Mouse (Mus musculus) MEL (cell line): ENCODE results near the gene Clock. TPM values are rescaled to one million over a fixed set of nuclear protein-coding genes. Genes with fewer than 3 reads are reported as not detected.

Source experiments
- DNase-seq: peaks from one replicate; pipeline ENCODE4 v3.0.0; 2011; ENCODE audit warnings: low read depth, low spot score
- H3K27ac ChIP-seq: 2 replicates; pipeline ENCODE4 v1.5.1; 2012; ENCODE audit warnings: low read depth, mild to moderate bottlenecking, control low read depth, low read length, moderate library complexity; ENCODE audit not compliant: control insufficient read depth
- H3K27me3 ChIP-seq, 2 experiments: fragments of 150-350 bp in 1 of 2; sonication (generic) in 1 of 2; 2 replicates each; pipeline ENCODE4 v1.6.1; 2012; ENCODE audit warnings: low read length in 2 of 2, mild to moderate bottlenecking in 2 of 2, improper control_type of control experiment in 1 of 2, moderate library complexity in 1 of 2; ENCODE audit not compliant: insufficient read depth in 2 of 2, control insufficient read depth in 1 of 2
- H3K36me3 ChIP-seq, 2 experiments: 2 replicates each; pipeline ENCODE4 v1.6.1; 2012 to 2014; ENCODE audit warnings: low read length in 2 of 2, improper control_type of control experiment in 1 of 2, inconsistent platforms in 1 of 2, mild to moderate bottlenecking in 1 of 2; ENCODE audit not compliant: insufficient read depth in 2 of 2, control insufficient read depth in 1 of 2
- H3K4me1 ChIP-seq, 2 experiments: fragments of 150-350 bp in 1 of 2; sonication (generic) in 1 of 2; 2 replicates each; pipeline ENCODE4 v1.6.1; 2012; ENCODE audit warnings: low read length in 2 of 2, improper control_type of control experiment in 1 of 2, mild to moderate bottlenecking in 1 of 2; ENCODE audit not compliant: insufficient read depth in 2 of 2, control insufficient read depth in 1 of 2
- H3K4me3 ChIP-seq, 2 experiments: fragments of 150-350 bp in 1 of 2; sonication (generic) in 1 of 2; 2 replicates each; pipeline ENCODE4 v1.5.1; 2012; ENCODE audit warnings: low read depth in 2 of 2, low read length in 2 of 2, mild to moderate bottlenecking in 2 of 2, moderate library complexity in 2 of 2, control low read depth in 1 of 2, improper control_type of control experiment in 1 of 2; ENCODE audit not compliant: control insufficient read depth in 1 of 2, insufficient read depth in 1 of 2
- H3K79me2 ChIP-seq: 2 replicates; pipeline ENCODE4 v1.6.1; 2012; ENCODE audit warnings: mild to moderate bottlenecking, low read length, moderate library complexity; ENCODE audit not compliant: control insufficient read depth, poor library complexity, insufficient read depth
- H3K9ac ChIP-seq: 2 replicates; pipeline ENCODE4 v1.6.1; 2012; ENCODE audit warnings: low read depth, mild to moderate bottlenecking, control low read depth, low read length, moderate library complexity; ENCODE audit not compliant: control insufficient read depth, poor library complexity, severe bottlenecking
- H3K9me3 ChIP-seq: fragments of 150-350 bp; sonication (generic); replicated peaks from 2 replicates; pipeline ENCODE4 v1.6.1; 2012; ENCODE audit warnings: mild to moderate bottlenecking, low read length, improper control_type of control experiment, moderate library complexity; ENCODE audit not compliant: insufficient read depth
- BHLHE40 ChIP-seq: IDR thresholded peaks from 2 replicates; pipeline ENCODE4 v1.6.1; 2012; ENCODE audit warnings: low read depth, mild to moderate bottlenecking, inconsistent platforms, low read length, improper control_type of control experiment, borderline replicate concordance
- CHD1 ChIP-seq: IDR thresholded peaks from 2 replicates; pipeline ENCODE4 v1.6.1; 2012; ENCODE audit warnings: low read depth, mild to moderate bottlenecking, inconsistent platforms, low read length, improper control_type of control experiment
- CTCF ChIP-seq, 3 experiments: IDR thresholded peaks in 2 of 3; conservative IDR thresholded peaks in 1 of 3; 2 replicates each; pipeline ENCODE4 v1.5.1; 2011 to 2012; ENCODE audit warnings: low read length in 3 of 3, low read depth in 2 of 3, mild to moderate bottlenecking in 2 of 3, improper control_type of control experiment in 1 of 3, inconsistent platforms in 1 of 3, mixed read lengths in 1 of 3, moderate library complexity in 1 of 3; ENCODE audit not compliant: control insufficient read depth in 1 of 3, insufficient read depth in 1 of 3, poor library complexity in 1 of 3, severe bottlenecking in 1 of 3
- ELF1 ChIP-seq: IDR thresholded peaks from 2 replicates; pipeline ENCODE4 v1.6.1; 2014; ENCODE audit warnings: low read depth, mild to moderate bottlenecking, inconsistent platforms, low read length, improper control_type of control experiment, moderate library complexity
- ETS1 ChIP-seq: IDR thresholded peaks from 2 replicates; pipeline ENCODE4 v1.6.1; 2012; ENCODE audit warnings: low read depth, mild to moderate bottlenecking, inconsistent platforms, low read length, improper control_type of control experiment, moderate library complexity
- JUND ChIP-seq: IDR thresholded peaks from 2 replicates; pipeline ENCODE4 v1.6.1; 2011; ENCODE audit warnings: low read depth, mild to moderate bottlenecking, improper control_type of control experiment, low read length
- MAZ ChIP-seq: IDR thresholded peaks from 2 replicates; pipeline ENCODE4 v1.6.1; 2012; ENCODE audit warnings: low read depth, mild to moderate bottlenecking, inconsistent platforms, low read length, improper control_type of control experiment
- MXI1 ChIP-seq: IDR thresholded peaks from 2 replicates; pipeline ENCODE4 v1.6.1; 2011; ENCODE audit warnings: mild to moderate bottlenecking, low read depth, low read length, improper control_type of control experiment
- MYB ChIP-seq: IDR thresholded peaks from 2 replicates; pipeline ENCODE4 v1.6.1; 2011; ENCODE audit warnings: mild to moderate bottlenecking, low read depth, low read length, improper control_type of control experiment
- NELFE ChIP-seq: IDR thresholded peaks from 2 replicates; pipeline ENCODE4 v1.6.1; 2011; ENCODE audit warnings: low read depth, low read length, improper control_type of control experiment
- NRF1 ChIP-seq: IDR thresholded peaks from 2 replicates; pipeline ENCODE4 v1.6.1; 2014; ENCODE audit warnings: low read depth, mild to moderate bottlenecking, inconsistent platforms, low read length, improper control_type of control experiment, moderate library complexity; ENCODE audit not compliant: poor library complexity, insufficient read depth, severe bottlenecking
- POLR2AphosphoS2 ChIP-seq: IDR thresholded peaks from 2 replicates; pipeline ENCODE4 v1.6.1; 2011; ENCODE audit warnings: low read length, improper control_type of control experiment
- RAD21 ChIP-seq: IDR thresholded peaks from 2 replicates; pipeline ENCODE4 v1.6.1; 2011; ENCODE audit warnings: mild to moderate bottlenecking, low read depth, low read length, improper control_type of control experiment
- TCF12 ChIP-seq: IDR thresholded peaks from 2 replicates; pipeline ENCODE4 v1.6.1; 2014; ENCODE audit warnings: low read depth, mild to moderate bottlenecking, inconsistent platforms, low read length, improper control_type of control experiment, moderate library complexity
- UBTF ChIP-seq: IDR thresholded peaks from 2 replicates; pipeline ENCODE4 v1.6.1; 2012; ENCODE audit warnings: low read depth, mild to moderate bottlenecking, inconsistent platforms, low read length, improper control_type of control experiment, moderate library complexity, borderline replicate concordance; ENCODE audit not compliant: insufficient read depth
- USF1 ChIP-seq: IDR thresholded peaks from 2 replicates; pipeline ENCODE4 v1.6.1; 2014; ENCODE audit warnings: low read depth, mild to moderate bottlenecking, inconsistent platforms, low read length, improper control_type of control experiment, moderate library complexity
- ZKSCAN1 ChIP-seq: IDR thresholded peaks from 2 replicates; pipeline ENCODE4 v1.6.1; 2012; ENCODE audit warnings: low read depth, mild to moderate bottlenecking, inconsistent platforms, low read length, improper control_type of control experiment, moderate library complexity
- ZNF384 ChIP-seq: IDR thresholded peaks from 2 replicates; pipeline ENCODE4 v1.6.1; 2012; ENCODE audit warnings: low read depth, mild to moderate bottlenecking, inconsistent platforms, low read length, improper control_type of control experiment
- polyA plus RNA-seq, 2 experiments: library from polyadenylated mRNA; stranded (reverse) in 1 of 2; unstranded in 1 of 2; fragments of >175 nt in 1 of 2; fragments of >200 nt in 1 of 2; gene quantifications; 2 replicates each; pipeline versions ENCODE4 v1.2.1 to v1.2.4; 2012; ENCODE audit warnings: low replicate concordance in 2 of 2, low read depth in 1 of 2; ENCODE audit not compliant: insufficient read length in 2 of 2, insufficient read depth in 1 of 2, missing spikeins in 1 of 2
- total RNA-seq: library from RNA; depleted of rRNA; stranded (reverse); fragments of 300-350 nt; gene quantifications from 2 replicates; pipeline ENCODE4 v1.2.3, GENCODE M21; 2012

The Clock gene
- total and polyA plus RNA-seq, 3 experiments, result 4.1 to 77.5 (median 6.3) TPM

DNA sequence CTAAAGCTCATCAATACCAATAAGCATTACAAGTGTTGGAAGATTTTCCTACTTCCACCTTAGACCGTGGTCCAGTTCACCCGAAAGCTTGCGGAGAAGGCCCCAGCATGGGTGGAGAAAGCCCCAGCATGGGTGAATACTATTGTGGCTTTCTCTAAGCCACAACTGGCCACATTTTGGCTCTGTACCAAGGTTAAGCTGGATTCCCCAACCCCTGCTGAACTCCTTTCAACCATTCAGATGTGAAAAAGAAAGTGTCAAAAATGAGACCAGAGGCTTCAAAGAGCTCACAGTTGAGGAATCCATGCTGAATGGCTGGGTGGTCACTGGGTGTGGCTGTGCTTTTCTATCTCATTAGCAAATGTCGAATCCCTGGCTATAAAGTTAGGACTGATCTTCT lies 29.2 kb upstream of the Clock start:
- no peaks in the 10 kb centered on the region for H3K9me3 ChIP-seq
- peaks cover 8% of the 10 kb centered on the region in 2 experiments for H3K27me3 ChIP-seq
- H3K27ac ChIP-seq, result no peak overlapping the region
- no peak overlapping the region for H3K9ac ChIP-seq
- no peak for TF ChIP-seq RAD21
- TF ChIP-seq UBTF, result no peak
- TF ChIP-seq ELF1, result no peak
- TF ChIP-seq POLR2AphosphoS2, result no peak
- TF ChIP-seq MAZ, result no peak
- TF ChIP-seq NELFE, result no peak
- no peak for TF ChIP-seq NRF1
- no peak for TF ChIP-seq BHLHE40
- no peak for TF ChIP-seq USF1
- TF ChIP-seq ZKSCAN1, result no peak
- no peak for TF ChIP-seq ZNF384
- no peak for TF ChIP-seq MXI1
- TF ChIP-seq CTCF (IDR thresholded peaks at IDR 0.05 in 2 of 3, conservative IDR thresholded peaks at IDR 0.05 in 1 of 3; ENCODE audit: control insufficient read depth in 1 of 3, insufficient read depth in 1 of 3, low read depth in 2 of 3, low read length in 3 of 3, poor library complexity in 1 of 3, severe bottlenecking in 1 of 3), result no peak
- no peak for TF ChIP-seq MYB
- TF ChIP-seq JUND, result no peak
- no peak for TF ChIP-seq TCF12
- no peaks in the 10 kb centered on the region for H3K36me3 ChIP-seq
- no peak for DNase-seq
- no peak overlapping the region for H3K4me3 ChIP-seq
- H3K79me2 ChIP-seq, result no peaks in the 10 kb centered on the region
- no peaks in the 10 kb centered on the region for H3K4me1 ChIP-seq

DNA sequence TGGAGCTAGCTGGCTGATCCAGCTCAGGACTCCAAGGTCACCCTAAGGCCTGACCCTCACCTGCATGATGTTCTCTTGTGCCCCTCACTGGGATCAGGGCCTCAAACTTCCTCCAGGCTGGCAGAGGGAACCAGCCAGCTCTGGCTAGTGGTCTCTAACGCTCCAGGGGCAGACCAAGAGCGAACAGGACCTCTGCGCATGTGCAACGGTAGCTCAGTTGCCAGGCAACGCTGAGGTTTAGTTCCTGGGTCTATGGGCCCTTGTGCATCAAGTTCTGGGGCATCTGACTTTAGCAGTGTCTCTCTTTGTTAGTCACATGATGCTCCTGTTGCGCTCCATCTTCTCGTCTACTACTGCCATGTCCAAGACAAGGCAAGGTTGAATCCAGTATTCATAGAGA lies 26.4 kb upstream of the Clock start, which contains the start of gene Pdcl2:
Gene Pdcl2 (minus strand): TSS at position 204 of the 400 bp plus-strand sequence.
- Histone ChIP-seq H3K9ac (no peak within 1 kb of the TSS), H3K27me3 (peaks cover 8% of the 10 kb centered on the region in 2 experiments), H3K4me3 (no peak within 1 kb of the TSS), H3K4me1 (no peaks in the 10 kb centered on the region), H3K27ac (no peak within 1 kb of the TSS), H3K79me2 (no peaks in the 10 kb centered on the region), H3K36me3 (no peaks in the 10 kb centered on the region), H3K9me3 (no peaks in the 10 kb centered on the region)
- no peak for DNase-seq
- TF ChIP-seq USF1 (no peak), ETS1 (no peak), MXI1 (no peak), CHD1 (no peak)
